Mouse (Mus musculus) gastrocnemius, postnatal 36 days (tissue): ENCODE results near the gene Rexo5. TPM values are rescaled to one million over a fixed set of nuclear protein-coding genes. Genes with fewer than 3 reads are reported as not detected.
A peak's percentile ranks its signal among the peaks of the same experiment; 100 is the strongest.

Experiments used
- DNase-seq, 2 experiments: peaks; one replicate each; pipeline ENCODE4 v3.0.0; 2022
- intact Hi-C: fragments of 180-260 bp; cut with DNase I; formaldehyde crosslinking; loops from one replicate; pipeline ENCODE4 v1.15.1; 2025
- total RNA-seq, 2 experiments: library from RNA; stranded (reverse); gene quantifications; 2 replicates each; pipeline ENCODE4 v1.2.3; 2021

Rexo5 gene
- total RNA-seq, 2 experiments from 2014 or later, result 0.54 to 1.6 TPM

- no peak for DNase-seq
- intact Hi-C loops, result no loop called here
These were observed 42.4 kb downstream of the Rexo5 start for GRCm38 (mm10) chr7:119835996-119836777.

DNA sequence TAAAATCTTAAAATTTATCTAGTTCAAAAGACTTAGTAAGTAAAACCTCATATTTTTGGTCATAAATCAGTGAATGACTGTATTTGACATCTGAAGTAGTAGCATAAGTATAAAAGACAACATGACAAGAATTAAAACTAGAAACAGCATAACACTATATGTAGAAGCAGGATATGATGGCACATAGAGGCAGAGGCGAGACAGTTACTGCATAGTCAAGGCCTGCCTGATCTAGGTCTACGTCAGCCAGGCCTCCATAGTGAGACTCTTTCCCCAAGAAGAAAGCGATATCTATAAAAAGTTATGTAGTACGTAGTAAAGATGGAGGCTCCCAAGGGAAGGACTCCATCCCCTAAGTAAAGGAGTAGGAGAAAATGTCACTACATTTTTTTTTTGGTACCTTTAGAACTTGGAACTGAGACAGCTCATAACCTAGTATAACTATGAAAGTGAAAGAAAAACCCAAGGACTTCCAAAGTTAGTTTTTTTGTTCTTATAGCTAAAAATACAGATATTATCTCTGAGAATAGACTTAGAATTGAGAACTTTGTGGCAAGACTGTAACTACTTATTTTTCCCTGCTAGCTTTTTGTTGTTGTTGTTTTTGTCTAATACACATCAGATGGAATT lies 48.1 kb downstream of the Rexo5 start:
- intact Hi-C loops, result loop anchor here (10.0 kb wide), 1 partner anchor 253 kb away; the partner anchor contains the start of gene Dnah3
- DNase-seq, result no peak

DNA sequence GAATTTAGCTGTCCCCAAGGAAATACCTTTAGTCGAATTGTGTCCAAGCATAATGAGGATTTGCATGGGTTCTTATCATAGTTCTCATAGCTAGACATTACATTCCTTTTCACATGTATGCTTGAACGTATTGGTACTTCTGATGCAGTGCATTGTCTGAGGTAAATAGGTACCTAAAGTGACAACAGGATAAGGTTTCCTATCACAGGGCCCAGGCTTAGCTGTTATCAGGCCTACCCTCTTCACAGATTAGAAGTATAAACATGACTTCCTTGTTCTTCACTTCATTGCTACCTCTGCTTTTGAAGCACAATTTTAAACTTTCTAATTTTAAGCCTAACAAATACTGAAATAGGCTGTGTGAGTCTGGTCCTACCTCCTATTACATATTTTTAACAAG lies 51.7 kb downstream of the Rexo5 start:
- no peak for DNase-seq
- intact Hi-C loops, result loop anchor here (5.0 to 10.0 kb wide), 2 partner anchors 212 to 249 kb away; partner anchors contain the start of gene Dnah3

DNA sequence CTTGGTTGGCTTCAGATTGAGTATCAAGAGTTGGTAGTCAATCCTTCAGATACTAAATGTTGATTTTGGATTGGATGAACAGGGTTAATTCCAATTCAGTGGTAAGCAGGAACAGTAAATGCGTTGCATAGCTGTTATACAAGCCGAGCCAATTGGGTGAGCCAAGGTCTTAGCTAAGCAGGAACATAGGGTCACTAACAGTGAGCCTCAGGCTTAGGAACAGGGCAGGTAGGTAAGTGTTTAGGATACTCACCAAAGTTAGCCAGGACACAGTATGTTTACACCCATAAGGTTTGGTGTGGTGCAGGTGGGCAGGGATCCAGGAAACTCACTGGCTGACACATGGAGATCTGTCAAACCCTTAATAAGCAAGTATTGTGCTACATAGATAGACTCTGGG lies 53.6 kb downstream of the Rexo5 start:
- intact Hi-C loops, result loop anchor here (5.0 to 10.0 kb wide), 2 partner anchors 210 to 247 kb away; partner anchors contain the start of gene Dnah3
- DNase-seq, result no peak

DNA sequence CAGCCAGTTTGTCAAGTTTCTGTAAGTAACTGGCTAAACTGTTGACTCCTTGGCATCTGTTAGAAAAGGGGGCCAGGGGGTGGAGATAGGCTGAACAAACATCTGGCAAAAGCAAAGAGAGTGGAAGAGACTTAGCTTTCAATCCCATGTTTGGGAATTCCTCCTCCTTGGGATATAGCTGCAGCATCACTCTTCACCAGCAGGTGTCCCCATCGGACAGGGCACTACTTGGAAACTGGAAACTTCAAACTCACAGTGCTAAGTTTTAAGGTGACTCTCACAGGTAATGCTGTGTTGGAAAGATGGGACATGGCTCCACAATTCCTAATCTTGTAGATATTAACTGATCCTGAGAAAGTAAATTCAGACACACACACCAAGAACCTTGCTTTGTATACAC lies 55.3 kb downstream of the Rexo5 start:
- intact Hi-C loops, result loop anchor here (5.0 to 10.0 kb wide), 2 partner anchors 208 to 246 kb away; partner anchors contain the start of gene Dnah3
- peak; percentile 59 to 64 for DNase-seq

- intact Hi-C loops, result loop anchor here (2.0 kb wide), 1 partner anchor 354 kb away; no protein-coding TSS in a partner anchor
- peak; percentile 22 to 65 for DNase-seq
These were observed 56.9 kb downstream of the Rexo5 start for GRCm38 (mm10) chr7:119850737-119851136.

DNA sequence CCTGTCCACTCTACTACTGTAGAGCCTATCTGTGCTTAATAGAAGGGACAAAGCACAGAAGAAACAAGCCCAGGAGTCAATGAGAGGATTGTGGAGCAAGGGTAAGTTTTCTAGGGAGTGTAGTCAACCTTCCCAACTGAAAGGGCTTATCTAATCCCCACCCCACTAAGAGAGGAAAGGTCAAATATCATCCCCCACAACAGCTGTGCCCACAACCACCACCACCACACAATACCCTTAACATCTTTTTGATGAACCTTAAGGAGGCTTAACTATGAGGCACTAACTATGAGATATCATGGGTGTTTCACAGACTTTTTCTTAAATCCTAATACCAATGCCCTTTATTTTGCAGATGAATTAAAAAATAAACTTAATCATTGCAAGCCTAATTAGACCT lies 58.7 kb downstream of the Rexo5 start:
- intact Hi-C loops, result no loop called here
- DNase-seq, result no peak

- no peak for DNase-seq
- intact Hi-C loops, result no loop called here
These were observed 59.4 kb downstream of the Rexo5 start for GRCm38 (mm10) chr7:119853186-119853585.

GRCm38 (mm10) chr7:119854362-119854761 lies 60.6 kb downstream of the Rexo5 start:
- DNase-seq, result no peak
- intact Hi-C loops, result no loop called here

GRCm38 (mm10) chr7:119855031-119855430 lies 61.2 kb downstream of the Rexo5 start:
- intact Hi-C loops, result no loop called here
- DNase-seq, result no peak

- intact Hi-C loops, result no loop called here
- no peak for DNase-seq
These were observed 65.7 kb downstream of the Rexo5 start for GRCm38 (mm10) chr7:119859476-119859875.

GRCm38 (mm10) chr7:119860116-119860515 lies 66.3 kb downstream of the Rexo5 start:
- DNase-seq, result no peak
- intact Hi-C loops, result no loop called here

DNA sequence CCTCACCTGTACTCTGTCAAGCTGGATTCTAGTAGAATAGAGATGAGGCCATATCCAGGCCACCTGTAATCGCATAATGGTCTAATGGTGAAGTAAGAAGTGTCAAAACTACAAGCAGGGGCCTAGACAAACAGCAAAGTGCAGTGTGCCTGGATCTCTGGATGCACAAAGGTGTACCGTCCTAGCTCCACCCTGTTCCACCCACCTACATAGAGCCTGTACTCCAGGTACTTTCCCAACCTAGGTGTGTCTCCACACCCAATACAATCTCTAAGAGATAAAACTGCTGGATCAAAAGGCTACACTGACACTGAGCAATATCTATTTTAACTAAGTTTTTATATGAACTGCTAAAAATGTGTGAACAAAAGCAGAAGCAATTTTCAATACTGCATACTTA lies 66.7 kb downstream of the Rexo5 start:
- intact Hi-C loops, result no loop called here
- DNase-seq, result no peak

GRCm38 (mm10) chr7:119860971-119861334 lies 67.1 kb downstream of the Rexo5 start:
- intact Hi-C loops, result no loop called here

DNA sequence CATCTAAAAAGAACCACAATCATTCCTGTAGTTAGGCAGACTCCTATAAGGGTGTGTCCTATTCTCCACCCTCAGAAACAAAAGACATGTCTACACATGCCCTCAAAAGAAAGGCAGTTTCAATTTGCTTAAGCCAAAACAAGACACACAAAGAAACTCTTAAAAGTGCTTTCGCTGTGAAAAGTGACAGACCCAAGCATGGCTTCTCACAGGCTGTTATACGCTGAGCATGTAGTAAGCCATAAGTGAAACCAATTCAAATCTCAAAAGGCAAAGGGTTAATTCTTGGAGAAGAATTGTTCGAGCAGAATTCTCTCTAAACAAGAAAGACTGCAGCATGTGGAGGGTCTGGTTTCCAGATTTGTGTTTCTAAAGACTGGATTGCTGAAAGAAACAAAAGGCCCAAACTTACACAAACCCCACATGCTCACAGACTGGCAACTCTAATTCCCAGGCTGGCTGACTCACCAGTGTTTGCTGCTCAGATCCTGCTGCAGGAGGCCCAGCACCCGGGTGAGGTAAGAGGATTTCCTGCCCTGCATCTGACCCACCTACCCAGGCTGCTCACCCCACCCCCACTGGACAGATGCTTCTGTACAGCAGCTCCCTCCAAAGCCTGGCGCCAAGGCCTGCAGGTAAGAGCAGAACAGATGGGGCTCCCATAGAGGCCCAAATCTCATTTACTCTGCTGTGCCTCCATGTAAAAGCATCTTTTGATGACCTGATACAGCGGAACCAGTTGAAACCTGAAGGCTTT lies 67.7 kb downstream of the Rexo5 start:
- intact Hi-C loops, result no loop called here
- DNase-seq, result peak in 1 of 2 experiments; percentile 22

More at GRCm38 (mm10) chr7:119860971-119861334, 67.1 kb downstream of the Rexo5 start:
- DNase-seq, result no peak

- no peak for DNase-seq
- intact Hi-C loops, result no loop called here
These were observed 68.4 kb downstream of the Rexo5 start for GRCm38 (mm10) chr7:119862167-119862566.

DNA sequence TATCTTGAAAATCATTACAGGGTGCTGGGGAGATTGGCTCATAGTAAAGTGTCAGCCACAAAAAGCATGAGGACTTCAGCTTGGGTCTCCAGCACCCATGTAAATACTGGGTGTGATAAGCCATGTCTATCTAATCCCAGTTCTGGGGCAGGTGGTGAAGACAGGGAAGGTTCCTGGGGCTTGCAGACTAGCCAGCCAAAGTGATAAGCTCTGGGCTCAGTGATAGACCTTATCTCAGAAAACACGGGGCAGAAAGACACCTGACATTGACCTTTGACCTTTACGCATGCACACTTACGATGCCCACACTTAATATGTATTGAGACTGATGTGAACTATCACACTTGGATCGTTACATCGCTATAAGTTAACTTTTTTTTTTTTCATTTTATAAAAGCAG lies 70.7 kb downstream of the Rexo5 start:
- intact Hi-C loops, result no loop called here

GRCm38 (mm10) chr7:119866136-119866535 lies 72.3 kb downstream of the Rexo5 start:
- DNase-seq, result no peak
- intact Hi-C loops, result no loop called here

More for the DNA sequence above, 70.7 kb downstream of the Rexo5 start:
- DNase-seq, result no peak

DNA sequence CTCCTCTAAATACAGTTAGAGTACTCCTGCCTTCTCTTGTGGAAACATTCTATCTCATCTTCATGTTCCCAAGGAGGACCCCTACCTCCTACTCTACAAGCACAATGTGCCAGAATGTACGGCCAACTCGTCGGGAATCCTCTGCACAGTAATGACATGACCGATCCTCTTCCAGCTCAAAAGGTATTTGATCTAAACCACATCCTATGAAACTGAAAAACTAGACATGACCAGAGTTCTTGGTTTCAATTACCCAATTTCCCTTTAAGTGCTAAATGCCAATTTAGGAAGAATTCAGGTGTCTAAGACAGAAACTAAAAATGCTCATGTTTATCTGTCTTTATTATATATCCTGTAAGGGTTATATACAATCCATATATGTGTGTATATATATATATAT lies 78.4 kb downstream of the Rexo5 start:
- intact Hi-C loops, result no loop called here

DNA sequence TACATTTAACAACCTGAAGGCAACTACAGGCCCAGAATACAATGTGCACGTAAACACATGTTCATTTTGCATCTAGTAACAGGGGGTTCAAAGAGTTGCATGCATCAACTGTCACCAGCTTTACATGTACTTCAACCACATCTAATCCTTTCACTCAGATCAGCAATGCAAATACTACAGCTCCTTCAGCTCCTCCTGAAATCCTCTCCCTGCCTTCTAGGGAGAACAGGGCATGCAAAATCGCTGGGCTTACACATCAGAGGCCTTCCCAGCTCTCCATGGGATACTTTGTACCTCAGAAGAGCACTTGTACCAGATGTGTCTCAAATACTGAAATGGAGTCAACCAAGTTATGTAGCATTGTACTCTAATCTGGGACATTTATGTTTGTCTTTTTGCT lies 79.2 kb downstream of the Rexo5 start:
- DNase-seq, result no peak
- intact Hi-C loops, result no loop called here

More for the DNA sequence above, 78.4 kb downstream of the Rexo5 start:
- no peak for DNase-seq
